Mouse (Mus musculus) T-helper 17 cell (primary cell): ENCODE results near the gene Gabarap.

Experiments
- in situ Hi-C, 2 experiments: fragments of 300-600 bp; cut with MboI, MseI; formaldehyde crosslinking; loops; 1 replicate in 1 of 2; 2 replicates in 1 of 2; pipeline ENCODE4 v1.15.1; 2025; ENCODE audit warnings: high pct_unique_total_duplicates in 2 of 2

Gene Gabarap

GRCm38 (mm10) chr11:70042309-70043085, 51.6 kb downstream of the Gabarap start:
- in situ Hi-C loops: no loop called here

- in situ Hi-C loops: no loop called here
These were observed 52.7 kb downstream of the Gabarap start for GRCm38 (mm10) chr11:70043665-70044064.
